Mouse (Mus musculus) layer of hippocampus, adult 2 months (tissue): ENCODE results near the gene Bcar3. TPM values are rescaled to one million over a fixed set of nuclear protein-coding genes. Genes with fewer than 3 reads are reported as not detected.

Experiments used
- DNase-seq, 2 experiments: peaks; one replicate each; pipeline ENCODE4 v3.0.0; 2022; ENCODE audit warnings: low spot score in 2 of 2
- H3K27ac ChIP-seq: fragments of 200-600 bp; 2 replicates; pipeline ENCODE4 v1.8.1; 2022
- H3K4me3 ChIP-seq: fragments of 200-600 bp; 2 replicates; pipeline ENCODE4 v1.8.1; 2022; ENCODE audit warnings: mild to moderate bottlenecking
- CTCF ChIP-seq: fragments of 200-600 bp; conservative IDR thresholded peaks from 2 replicates; pipeline ENCODE4 v1.8.1; 2022; ENCODE audit warnings: antibody characterized with exemption, mild to moderate bottlenecking, moderate library complexity
- total RNA-seq, 2 experiments: library from RNA; stranded (reverse); gene quantifications; 2 replicates each; pipeline ENCODE4 v1.2.3; 2021

Bcar3 gene
- total RNA-seq, 2 experiments from 2014 or later: 9.4 to 10.0 TPM

DNA sequence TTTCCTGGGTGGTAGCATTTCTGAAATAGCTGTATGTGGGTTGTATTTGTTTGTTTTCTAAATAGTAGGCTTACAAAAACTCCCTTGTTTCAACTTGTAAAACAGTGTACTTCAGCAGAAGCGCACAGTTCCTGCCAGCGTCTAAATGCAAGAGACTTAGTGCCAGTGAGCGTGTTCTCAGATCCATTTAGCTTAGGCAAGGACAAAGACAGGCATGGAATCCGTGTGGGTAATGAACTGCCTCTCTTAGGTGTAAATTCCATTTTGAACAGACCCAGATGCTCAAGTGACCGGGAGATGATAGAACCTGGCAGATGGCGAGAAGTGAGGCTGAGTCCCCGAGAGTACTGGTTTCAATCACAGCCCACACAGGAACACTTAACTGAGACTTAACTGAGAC, 65.5 kb downstream of the Bcar3 start:
- no peak for DNase-seq
- no peak for TF ChIP-seq CTCF
- Histone ChIP-seq H3K4me3 (no peak overlapping the region), H3K27ac (no peak overlapping the region)

DNA sequence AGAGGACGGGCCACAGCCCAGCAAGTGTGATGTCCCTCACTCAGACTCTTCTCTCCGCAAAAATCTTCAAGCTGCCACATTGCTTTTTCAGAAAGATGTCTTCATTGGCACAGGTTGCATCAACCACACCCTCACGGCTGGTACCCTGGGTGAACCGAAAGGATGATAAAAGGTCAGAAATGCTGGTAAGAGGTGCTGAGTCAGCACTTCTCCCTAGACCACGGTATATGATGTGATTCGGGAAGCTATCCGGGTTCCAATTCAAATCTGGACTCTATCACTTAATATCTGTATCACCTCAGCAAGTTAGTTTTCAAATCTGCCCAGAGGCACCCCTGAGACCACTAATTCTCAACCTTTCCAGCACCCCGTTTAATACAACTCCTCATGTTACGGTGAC, 66.0 kb downstream of the Bcar3 start:
- H3K27ac ChIP-seq: no peak overlapping the region
- DNase-seq: no peak
- H3K4me3 ChIP-seq: no peak overlapping the region
- no peak for TF ChIP-seq CTCF

DNA sequence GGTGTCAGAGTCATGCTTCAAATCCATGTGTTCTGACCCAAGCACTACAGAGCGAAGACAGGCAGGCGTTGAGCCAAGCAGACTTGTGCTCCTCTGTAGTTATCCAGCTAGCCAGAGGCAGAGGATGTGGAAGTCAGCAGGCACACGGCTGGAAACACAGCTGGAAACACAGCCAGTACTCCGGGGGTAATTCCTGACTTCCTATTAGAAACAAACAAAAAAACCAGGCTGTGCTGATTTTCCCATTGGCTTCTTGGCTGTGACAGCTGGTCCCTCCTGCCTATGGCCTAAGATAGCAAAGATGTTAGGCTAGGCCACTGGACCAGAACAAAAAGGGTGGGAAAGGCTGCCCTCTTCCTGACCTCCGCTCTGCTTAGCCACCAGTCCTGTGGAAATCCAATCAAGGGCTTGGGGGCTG, 66.8 kb downstream of the Bcar3 start:
- no peak for TF ChIP-seq CTCF
- no peak for DNase-seq
- H3K4me3 ChIP-seq: no peak overlapping the region
- no peak overlapping the region for H3K27ac ChIP-seq

DNA sequence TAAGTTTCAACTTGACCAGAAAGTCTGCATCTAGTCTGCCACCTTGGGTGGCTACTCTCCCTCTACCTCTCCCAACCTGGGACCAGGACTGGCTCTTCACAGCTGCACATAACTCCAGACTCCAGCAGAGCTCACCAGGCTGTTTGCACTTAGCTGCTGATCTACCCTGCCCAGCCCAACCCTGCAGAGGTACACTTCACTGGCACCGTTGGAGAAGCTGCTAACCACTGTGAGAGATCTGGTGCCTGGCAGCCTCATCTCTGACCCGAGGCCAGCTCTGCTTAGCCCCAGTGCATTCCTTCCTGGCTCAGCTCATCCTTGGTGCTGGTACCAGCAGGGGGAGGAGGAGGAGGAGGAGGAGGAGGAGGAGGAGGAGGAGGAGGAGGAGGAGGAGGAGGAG, 68.8 kb downstream of the Bcar3 start:
- no peak for DNase-seq
- H3K27ac ChIP-seq: no peak overlapping the region
- TF ChIP-seq CTCF: no peak
- no peak overlapping the region for H3K4me3 ChIP-seq

DNA sequence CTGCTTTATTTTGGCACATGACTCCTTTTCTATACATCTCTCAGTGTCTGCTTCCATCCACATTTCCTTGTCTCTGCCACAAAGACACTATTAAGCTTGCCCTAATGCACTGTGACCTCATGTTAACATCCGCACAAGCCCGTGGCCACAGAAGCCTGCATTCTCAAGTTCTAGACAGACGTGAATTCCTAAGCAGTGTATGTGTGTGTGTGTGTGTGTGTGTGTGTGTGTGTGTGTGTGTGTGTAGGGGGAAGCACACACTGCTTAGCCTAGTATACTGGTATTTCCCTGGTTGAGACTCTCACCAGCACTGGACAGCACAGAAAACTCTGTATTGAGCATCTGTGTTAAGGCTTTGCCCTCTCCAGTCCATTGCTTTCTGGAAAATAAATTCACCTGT, 70.6 kb downstream of the Bcar3 start:
- H3K4me3 ChIP-seq: no peak overlapping the region
- no peak for DNase-seq
- TF ChIP-seq CTCF: no peak
- no peak overlapping the region for H3K27ac ChIP-seq

DNA sequence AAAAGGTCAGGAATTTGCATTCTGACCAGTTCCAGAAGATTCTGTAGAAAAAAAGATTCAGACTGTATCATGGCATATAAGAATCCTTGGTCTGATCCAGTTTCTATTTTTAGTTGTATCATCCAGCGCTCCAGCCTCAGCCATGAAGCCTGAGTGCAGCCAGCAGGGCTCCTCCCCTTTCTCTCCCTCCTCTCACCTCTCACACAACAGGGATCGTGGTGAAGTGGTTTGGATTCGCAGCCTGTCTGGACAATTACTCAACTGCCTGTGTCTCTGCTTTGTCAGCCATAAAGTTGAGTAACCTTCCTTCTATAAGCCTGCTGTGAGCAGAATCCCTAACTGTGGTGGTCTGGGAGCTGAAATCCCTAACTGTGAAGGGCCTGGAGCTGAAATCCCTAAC, 71.4 kb downstream of the Bcar3 start:
- DNase-seq: no peak
- Histone ChIP-seq H3K4me3 (no peak overlapping the region), H3K27ac (no peak overlapping the region)
- no peak for TF ChIP-seq CTCF

DNA sequence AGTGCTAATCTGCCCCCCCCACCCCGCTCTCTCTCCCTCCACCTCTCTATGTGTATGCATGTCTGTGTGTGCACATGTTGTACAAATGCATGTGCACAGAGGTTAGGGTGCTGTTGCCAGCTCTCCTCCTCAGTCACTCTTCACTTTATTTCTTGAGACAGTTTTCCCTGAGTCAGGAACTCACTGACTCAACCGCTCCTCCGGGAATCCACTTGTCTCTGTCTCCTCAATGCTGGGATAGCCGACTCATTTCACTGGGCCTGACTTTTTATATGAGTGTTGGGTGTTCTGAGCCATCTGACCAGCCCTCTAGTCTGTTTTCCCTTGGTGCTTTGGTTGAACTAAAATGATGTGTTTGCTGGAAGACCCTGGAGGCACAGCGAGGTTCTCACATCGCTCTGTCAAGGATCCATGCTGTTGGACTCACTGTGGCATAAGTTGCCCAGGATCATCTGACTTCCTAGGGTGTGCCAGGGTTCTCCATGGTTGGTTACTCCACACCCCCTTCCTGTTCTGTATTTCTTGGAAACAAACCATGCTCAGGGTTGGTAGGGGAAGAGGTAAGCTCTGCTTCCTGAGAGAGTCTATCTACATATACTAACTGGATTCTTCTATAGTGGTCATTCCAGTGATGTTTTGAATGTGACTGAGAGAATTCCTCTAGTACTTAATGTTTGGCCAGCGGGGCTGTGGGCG, 77.9 kb downstream of the Bcar3 start:
- no peak for DNase-seq
- no peak for TF ChIP-seq CTCF
- no peak overlapping the region for H3K27ac ChIP-seq
- no peak overlapping the region for H3K4me3 ChIP-seq

DNA sequence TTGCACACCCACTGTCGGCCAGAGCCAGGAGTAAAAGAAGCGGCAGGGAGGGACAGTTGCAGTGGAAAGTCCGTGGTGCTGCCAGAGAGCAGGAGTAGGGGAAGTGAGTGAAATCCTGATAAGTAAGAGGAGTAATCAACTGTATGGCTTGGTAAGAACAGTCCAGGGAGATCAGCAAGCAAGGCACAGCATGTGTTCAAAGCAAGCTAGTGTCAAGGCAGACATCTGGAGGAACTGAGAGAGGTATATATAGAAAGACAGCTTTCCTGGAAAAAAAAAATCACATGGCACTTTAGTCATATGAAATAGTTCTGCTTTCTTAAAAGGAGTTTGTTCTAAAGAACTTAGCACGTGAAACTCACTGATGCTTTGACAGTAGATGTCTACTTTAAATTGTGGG, 78.7 kb downstream of the Bcar3 start:
- no peak for DNase-seq
- no peak for TF ChIP-seq CTCF
- H3K4me3 ChIP-seq: no peak overlapping the region
- H3K27ac ChIP-seq: no peak overlapping the region

DNA sequence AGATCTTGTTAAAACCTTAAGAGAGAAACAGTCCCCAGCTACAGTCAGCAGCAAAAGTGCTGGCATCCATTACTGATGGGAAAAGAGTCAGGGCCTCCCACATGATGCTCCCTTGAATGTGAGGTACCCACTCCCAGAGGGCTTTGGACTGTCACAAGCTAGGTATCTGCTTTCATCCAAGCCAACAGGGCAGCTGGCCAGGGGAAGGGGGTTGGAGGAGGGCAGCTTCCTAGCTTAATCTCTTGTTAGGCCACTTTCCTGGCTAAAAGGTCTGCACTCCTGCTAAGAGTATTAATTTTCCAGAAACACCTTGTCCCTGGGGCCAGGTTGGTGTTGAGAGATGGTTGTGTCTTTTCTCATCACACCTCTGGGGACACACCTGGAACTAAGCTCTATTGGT, 82.1 kb downstream of the Bcar3 start:
- no peak overlapping the region for H3K27ac ChIP-seq
- no peak for TF ChIP-seq CTCF
- no peak for DNase-seq

DNA sequence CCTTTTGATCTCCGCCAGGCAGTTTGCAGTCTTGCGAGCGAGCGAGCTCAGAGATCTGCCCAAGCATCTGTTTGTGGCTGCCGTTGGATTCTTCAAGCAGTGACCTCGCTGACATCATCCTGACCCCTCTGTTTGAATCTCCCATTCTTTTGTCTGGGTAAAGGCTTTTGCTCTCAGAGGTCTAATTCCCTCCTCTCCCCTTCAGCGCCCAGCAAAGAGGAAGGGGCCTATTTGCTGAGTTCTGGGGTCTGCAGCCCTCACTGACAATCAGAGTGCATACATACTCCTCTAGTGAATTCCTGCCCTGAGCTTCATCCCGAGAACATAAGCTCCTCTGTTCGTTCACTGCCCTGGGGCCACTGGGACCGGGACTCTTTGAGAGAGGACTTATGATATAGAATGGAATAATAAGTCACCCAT, 82.5 kb downstream of the Bcar3 start:
- no peak for TF ChIP-seq CTCF
- no peak overlapping the region for H3K27ac ChIP-seq
- DNase-seq: no peak
- no peak overlapping the region for H3K4me3 ChIP-seq

More for the DNA sequence above, 82.1 kb downstream of the Bcar3 start:
- no peak overlapping the region for H3K4me3 ChIP-seq

DNA sequence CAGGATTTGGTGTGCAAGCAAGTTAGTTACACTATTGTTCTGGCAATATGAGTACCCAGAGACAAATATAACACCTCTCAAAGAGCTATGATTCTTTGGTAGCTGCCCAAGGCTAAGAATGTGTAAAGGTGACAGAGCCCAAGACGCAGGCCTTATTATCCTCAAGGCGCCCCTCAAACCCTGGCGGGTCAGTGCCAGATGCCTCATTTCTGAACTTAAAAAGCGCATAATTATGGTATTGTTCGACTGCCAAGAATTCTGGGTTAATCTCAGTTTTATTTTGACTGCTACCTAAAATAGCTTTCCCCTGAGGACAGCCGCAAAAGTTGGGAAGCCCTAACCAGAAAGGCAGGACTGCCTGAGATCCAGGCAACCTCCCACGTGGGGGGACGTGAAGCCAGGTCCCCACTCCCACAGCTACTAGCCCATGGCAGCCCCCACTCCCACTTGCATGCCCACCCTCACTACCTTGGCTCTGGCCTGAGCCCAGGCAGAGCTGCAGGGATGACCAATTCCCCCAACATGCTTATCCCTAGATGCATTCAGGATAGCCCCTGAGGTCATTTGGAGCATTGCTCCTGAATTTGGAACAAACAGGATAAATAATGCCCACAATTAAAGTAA, 83.0 kb downstream of the Bcar3 start:
- no peak for DNase-seq

DNA sequence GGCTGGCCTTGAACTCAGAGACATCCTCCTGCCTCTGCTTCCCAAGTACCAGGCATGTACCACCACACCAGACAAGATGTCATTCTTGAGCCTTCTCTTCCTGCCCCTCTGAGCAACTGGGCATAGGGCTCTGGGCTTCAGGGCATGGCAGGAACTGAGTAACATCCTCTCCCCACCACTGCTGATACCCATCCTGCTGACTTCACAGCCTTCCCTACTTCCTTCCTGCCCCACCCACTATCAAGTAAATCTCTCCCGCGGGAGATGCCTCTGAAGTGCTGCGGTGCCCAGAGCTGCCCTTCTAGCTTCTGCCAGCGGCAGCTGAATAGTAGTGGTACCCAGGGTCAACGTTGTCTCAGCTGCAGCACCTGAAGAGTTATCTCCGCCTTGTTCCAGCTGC, 84.7 kb downstream of the Bcar3 start:
- Histone ChIP-seq H3K27ac (no peak overlapping the region), H3K4me3 (no peak overlapping the region)
- no peak for DNase-seq
- no peak for TF ChIP-seq CTCF

More for the DNA sequence above, 83.0 kb downstream of the Bcar3 start:
- Histone ChIP-seq H3K4me3 (no peak overlapping the region), H3K27ac (no peak overlapping the region)
- TF ChIP-seq CTCF: no peak

DNA sequence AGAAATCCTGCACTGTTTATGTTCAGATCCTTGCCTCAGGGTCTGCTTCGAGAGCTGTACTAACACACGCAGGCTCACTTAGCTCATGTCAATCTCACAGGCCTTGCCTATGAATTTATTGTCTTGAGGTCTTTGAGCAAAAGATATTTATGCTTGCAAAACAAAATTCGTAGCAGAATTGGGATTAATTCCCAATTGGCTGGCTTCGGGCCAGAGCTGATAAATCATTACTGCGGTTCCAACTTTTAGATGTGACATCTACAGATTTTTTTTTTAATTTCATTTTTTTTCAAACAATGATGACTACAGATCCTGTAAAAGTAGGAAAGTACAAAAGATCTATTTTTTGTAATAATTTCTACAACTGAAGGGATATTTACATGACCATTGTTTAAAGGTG, 86.8 kb downstream of the Bcar3 start:
- no peak for DNase-seq
- no peak for TF ChIP-seq CTCF
- no peak overlapping the region for H3K4me3 ChIP-seq
- H3K27ac ChIP-seq: no peak overlapping the region

DNA sequence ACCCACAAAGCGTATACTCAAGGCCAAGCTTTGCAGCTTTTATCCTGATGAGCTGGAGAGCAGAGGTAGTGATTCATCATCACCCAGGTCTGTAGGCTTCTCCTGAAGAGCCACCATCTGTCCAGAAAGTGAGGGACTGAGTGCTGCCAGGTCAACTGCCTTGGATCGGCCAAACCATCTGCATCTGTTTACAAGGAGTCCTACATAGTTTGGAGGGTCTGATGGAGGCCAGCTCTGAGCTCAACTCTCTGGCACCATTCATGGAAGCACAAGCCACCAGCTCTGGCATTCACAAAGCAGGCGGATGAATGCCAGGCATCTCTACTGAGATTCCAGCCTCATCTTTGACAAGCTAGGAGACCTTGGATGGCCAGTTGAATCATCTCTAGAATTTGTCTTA, 87.7 kb downstream of the Bcar3 start:
- no peak for TF ChIP-seq CTCF
- Histone ChIP-seq H3K4me3 (no peak overlapping the region), H3K27ac (no peak overlapping the region)
- no peak for DNase-seq
